Mouse (Mus musculus): ENCODE measurements around the gene Ppp1r3c. TPM values are rescaled to one million over a fixed set of nuclear protein-coding genes. Genes with fewer than 3 reads are reported as not detected.

The Ppp1r3c gene
- polyA plus RNA-seq, 1 experiment, result 0.58 TPM

- H3K27me3 ChIP-seq (ENCODE audit: control insufficient read depth, insufficient read depth, low read length, poor library complexity, severe bottlenecking), result no peaks in the 10 kb centered on the region
- H3K36me3 ChIP-seq (ENCODE audit: control insufficient read depth, insufficient read depth, low read length, poor library complexity, severe bottlenecking), result no peaks in the 10 kb centered on the region
- no peak overlapping the region for H3K27ac ChIP-seq (ENCODE audit: insufficient read depth, low read length)
- H3K9ac ChIP-seq (ENCODE audit: low read depth, poor library complexity, severe bottlenecking), result no peak overlapping the region
- H3K4me1 ChIP-seq (ENCODE audit: control insufficient read depth, insufficient read depth, low read length), result no peaks in the 10 kb centered on the region
- TF ChIP-seq CTCF (IDR thresholded peaks at IDR 0.05; ENCODE audit: low read depth, low read length) (no peak), EP300 (IDR thresholded peaks at IDR 0.05; ENCODE audit: insufficient read depth, low read depth, low read length) (no peak), POLR2A (IDR thresholded peaks at IDR 0.05; ENCODE audit: insufficient read depth, low read length) (no peak)
- H3K4me3 ChIP-seq (ENCODE audit: low read depth, low read length), result no peak overlapping the region
- no peaks in the 10 kb centered on the region for H3K9me3 ChIP-seq (replicated peaks; ENCODE audit: control insufficient read depth, insufficient read depth, low read length, poor library complexity, severe bottlenecking)
Observed at GRCm38 (mm10) chr19:36701809-36702622, 34.4 kb downstream of the Ppp1r3c start.

- no peak overlapping the region for H3K9ac ChIP-seq (ENCODE audit: low read depth, poor library complexity, severe bottlenecking)
- H3K4me3 ChIP-seq (ENCODE audit: low read depth, low read length), result no peak overlapping the region
- H3K9me3 ChIP-seq (replicated peaks; ENCODE audit: control insufficient read depth, insufficient read depth, low read length, poor library complexity, severe bottlenecking), result no peaks in the 10 kb centered on the region
- TF ChIP-seq POLR2A (IDR thresholded peaks at IDR 0.05; ENCODE audit: insufficient read depth, low read length), result no peak
- no peak for TF ChIP-seq CTCF (IDR thresholded peaks at IDR 0.05; ENCODE audit: low read depth, low read length)
- no peak for TF ChIP-seq EP300 (IDR thresholded peaks at IDR 0.05; ENCODE audit: insufficient read depth, low read depth, low read length)
- no peaks in the 10 kb centered on the region for H3K27me3 ChIP-seq (ENCODE audit: control insufficient read depth, insufficient read depth, low read length, poor library complexity, severe bottlenecking)
- H3K4me1 ChIP-seq (ENCODE audit: control insufficient read depth, insufficient read depth, low read length), result no peaks in the 10 kb centered on the region
- H3K36me3 ChIP-seq (ENCODE audit: control insufficient read depth, insufficient read depth, low read length, poor library complexity, severe bottlenecking), result no peaks in the 10 kb centered on the region
- H3K27ac ChIP-seq (ENCODE audit: insufficient read depth, low read length), result no peak overlapping the region
Observed at GRCm38 (mm10) chr19:36701366-36701765, 35.1 kb downstream of the Ppp1r3c start.

- Histone ChIP-seq H3K4me1 (ENCODE audit: control insufficient read depth, insufficient read depth, low read length) (no peaks in the 10 kb centered on the region), H3K9ac (ENCODE audit: low read depth, poor library complexity, severe bottlenecking) (no peak overlapping the region), H3K9me3 (replicated peaks; ENCODE audit: control insufficient read depth, insufficient read depth, low read length, poor library complexity, severe bottlenecking) (no peaks in the 10 kb centered on the region), H3K4me3 (ENCODE audit: low read depth, low read length) (no peak overlapping the region), H3K27ac (ENCODE audit: insufficient read depth, low read length) (no peak overlapping the region), H3K27me3 (ENCODE audit: control insufficient read depth, insufficient read depth, low read length, poor library complexity, severe bottlenecking) (no peaks in the 10 kb centered on the region), H3K36me3 (ENCODE audit: control insufficient read depth, insufficient read depth, low read length, poor library complexity, severe bottlenecking) (no peaks in the 10 kb centered on the region)
- TF ChIP-seq POLR2A (IDR thresholded peaks at IDR 0.05; ENCODE audit: insufficient read depth, low read length) (no peak), CTCF (IDR thresholded peaks at IDR 0.05; ENCODE audit: low read depth, low read length) (no peak), EP300 (IDR thresholded peaks at IDR 0.05; ENCODE audit: insufficient read depth, low read depth, low read length) (no peak)
Observed at GRCm38 (mm10) chr19:36700937-36701336, 35.5 kb downstream of the Ppp1r3c start.

GRCm38 (mm10) chr19:36699151-36699550, 37.3 kb downstream of the Ppp1r3c start:
- Histone ChIP-seq H3K27ac (ENCODE audit: insufficient read depth, low read length) (no peak overlapping the region), H3K9ac (ENCODE audit: low read depth, poor library complexity, severe bottlenecking) (no peak overlapping the region), H3K4me1 (ENCODE audit: control insufficient read depth, insufficient read depth, low read length) (no peaks in the 10 kb centered on the region), H3K27me3 (ENCODE audit: control insufficient read depth, insufficient read depth, low read length, poor library complexity, severe bottlenecking) (no peaks in the 10 kb centered on the region), H3K9me3 (replicated peaks; ENCODE audit: control insufficient read depth, insufficient read depth, low read length, poor library complexity, severe bottlenecking) (no peaks in the 10 kb centered on the region), H3K4me3 (ENCODE audit: low read depth, low read length) (no peak overlapping the region), H3K36me3 (ENCODE audit: control insufficient read depth, insufficient read depth, low read length, poor library complexity, severe bottlenecking) (no peaks in the 10 kb centered on the region)
- TF ChIP-seq POLR2A (IDR thresholded peaks at IDR 0.05; ENCODE audit: insufficient read depth, low read length) (no peak), CTCF (IDR thresholded peaks at IDR 0.05; ENCODE audit: low read depth, low read length) (no peak), EP300 (IDR thresholded peaks at IDR 0.05; ENCODE audit: insufficient read depth, low read depth, low read length) (no peak)

GRCm38 (mm10) chr19:36698200-36698599, 38.3 kb downstream of the Ppp1r3c start:
- Histone ChIP-seq H3K9ac (ENCODE audit: low read depth, poor library complexity, severe bottlenecking) (no peak overlapping the region), H3K36me3 (ENCODE audit: control insufficient read depth, insufficient read depth, low read length, poor library complexity, severe bottlenecking) (no peaks in the 10 kb centered on the region)

GRCm38 (mm10) chr19:36696601-36697122, 39.8 kb downstream of the Ppp1r3c start:
- no peaks in the 10 kb centered on the region for H3K4me1 ChIP-seq (ENCODE audit: control insufficient read depth, insufficient read depth, low read length)
- no peaks in the 10 kb centered on the region for H3K27me3 ChIP-seq (ENCODE audit: control insufficient read depth, insufficient read depth, low read length, poor library complexity, severe bottlenecking)
- no peak overlapping the region for H3K9ac ChIP-seq (ENCODE audit: low read depth, poor library complexity, severe bottlenecking)
- TF ChIP-seq EP300 (IDR thresholded peaks at IDR 0.05; ENCODE audit: insufficient read depth, low read depth, low read length) (no peak), CTCF (IDR thresholded peaks at IDR 0.05; ENCODE audit: low read depth, low read length) (no peak), POLR2A (IDR thresholded peaks at IDR 0.05; ENCODE audit: insufficient read depth, low read length) (no peak)
- H3K9me3 ChIP-seq (replicated peaks; ENCODE audit: control insufficient read depth, insufficient read depth, low read length, poor library complexity, severe bottlenecking), result no peaks in the 10 kb centered on the region
- H3K4me3 ChIP-seq (ENCODE audit: low read depth, low read length), result no peak overlapping the region
- H3K36me3 ChIP-seq (ENCODE audit: control insufficient read depth, insufficient read depth, low read length, poor library complexity, severe bottlenecking), result no peaks in the 10 kb centered on the region
- no peak overlapping the region for H3K27ac ChIP-seq (ENCODE audit: insufficient read depth, low read length)

More at GRCm38 (mm10) chr19:36698200-36698599, 38.3 kb downstream of the Ppp1r3c start:
- Histone ChIP-seq H3K27me3 (ENCODE audit: control insufficient read depth, insufficient read depth, low read length, poor library complexity, severe bottlenecking) (no peaks in the 10 kb centered on the region), H3K27ac (ENCODE audit: insufficient read depth, low read length) (no peak overlapping the region), H3K9me3 (replicated peaks; ENCODE audit: control insufficient read depth, insufficient read depth, low read length, poor library complexity, severe bottlenecking) (no peaks in the 10 kb centered on the region), H3K4me3 (ENCODE audit: low read depth, low read length) (no peak overlapping the region), H3K4me1 (ENCODE audit: control insufficient read depth, insufficient read depth, low read length) (no peaks in the 10 kb centered on the region)
- TF ChIP-seq POLR2A (IDR thresholded peaks at IDR 0.05; ENCODE audit: insufficient read depth, low read length), result no peak
- no peak for TF ChIP-seq CTCF (IDR thresholded peaks at IDR 0.05; ENCODE audit: low read depth, low read length)
- TF ChIP-seq EP300 (IDR thresholded peaks at IDR 0.05; ENCODE audit: insufficient read depth, low read depth, low read length), result no peak
